Mouse (Mus musculus) E14TG2a.4 (cell line): ENCODE measurements around the gene Ccdc93.

Source experiments
- H3K27me3 ChIP-seq: 2 replicates; pipeline ENCODE4 v1.6.1; 2014; ENCODE audit warnings: low read length, control low read depth; ENCODE audit not compliant: insufficient read depth
- H3K36me3 ChIP-seq: 2 replicates; pipeline ENCODE4 v1.6.1; 2014; ENCODE audit warnings: low read length, control low read depth; ENCODE audit not compliant: insufficient read depth
- H3K4me1 ChIP-seq: replicated peaks from 2 replicates; pipeline ENCODE4 v1.6.1; 2014; ENCODE audit warnings: low read depth, low read length, control low read depth
- H3K4me3 ChIP-seq: replicated peaks from 2 replicates; pipeline ENCODE4 v1.5.1; 2014; ENCODE audit warnings: mild to moderate bottlenecking, low read length
- H3K9me3 ChIP-seq: 2 replicates; pipeline ENCODE4 v1.6.1; 2014; ENCODE audit warnings: low read length, control low read depth
- CTCF ChIP-seq: conservative IDR thresholded peaks from 2 replicates; pipeline ENCODE4 v1.5.1; 2014; ENCODE audit warnings: low read length
- NANOG ChIP-seq: IDR thresholded peaks from 2 replicates; pipeline ENCODE4 v1.6.1; 2014; ENCODE audit warnings: borderline replicate concordance, low read length, mixed read lengths
- POU5F1 ChIP-seq: IDR thresholded peaks from 2 replicates; pipeline ENCODE4 v1.6.1; 2014; ENCODE audit warnings: low read length, borderline replicate concordance

The Ccdc93 gene

DNA sequence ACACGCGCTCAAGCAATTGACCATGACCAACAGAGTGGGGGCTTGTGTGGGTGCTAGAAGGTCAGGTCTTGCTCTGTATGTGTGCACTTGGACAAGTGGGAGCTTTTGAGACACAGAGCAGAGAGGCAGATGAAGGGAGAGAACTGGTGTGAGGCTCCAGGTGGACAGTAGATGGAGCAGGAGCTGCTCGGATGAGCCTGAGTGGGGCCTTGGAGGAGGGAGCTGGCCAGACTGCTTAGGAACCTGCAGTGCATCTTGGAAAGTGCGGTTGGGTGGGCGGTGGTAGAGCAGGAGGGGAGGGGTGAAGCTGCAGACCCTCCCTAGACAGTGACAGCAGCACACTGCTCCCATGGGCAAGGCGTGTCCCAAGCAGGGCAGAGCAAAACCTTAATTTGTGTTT is 29.2 kb downstream of the Ccdc93 start:
- Histone ChIP-seq H3K4me3 (no peak overlapping the region), H3K4me1 (0 out of 2 replicates have a peak, but pooled peaks cover 4% of the 10 kb centered on the region), H3K9me3 (no peaks in the 10 kb centered on the region), H3K27me3 (no peaks in the 10 kb centered on the region), H3K36me3 (peaks cover 32% of the 10 kb centered on the region)
- TF ChIP-seq POU5F1 (no peak), NANOG (no peak), CTCF (no peak)

- Histone ChIP-seq H3K36me3 (peaks cover 33% of the 10 kb centered on the region), H3K27me3 (no peaks in the 10 kb centered on the region), H3K9me3 (no peaks in the 10 kb centered on the region), H3K4me1 (0 out of 2 replicates have a peak, but pooled peaks cover 4% of the 10 kb centered on the region), H3K4me3 (no peak overlapping the region)
- no peak for TF ChIP-seq NANOG
- TF ChIP-seq CTCF: no peak
- no peak for TF ChIP-seq POU5F1
Observed at GRCm38 (mm10) chr1:121461895-121462294, 31.0 kb downstream of the Ccdc93 start.

GRCm38 (mm10) chr1:121462643-121463042 is 31.8 kb downstream of the Ccdc93 start:
- no peak for TF ChIP-seq NANOG
- no peak for TF ChIP-seq POU5F1
- TF ChIP-seq CTCF: no peak
- Histone ChIP-seq H3K27me3 (no peaks in the 10 kb centered on the region), H3K4me1 (0 out of 2 replicates have a peak, but pooled peaks cover 4% of the 10 kb centered on the region), H3K36me3 (peaks cover 29% of the 10 kb centered on the region), H3K4me3 (no peak overlapping the region), H3K9me3 (no peaks in the 10 kb centered on the region)

- Histone ChIP-seq H3K36me3 (peaks cover 29% of the 10 kb centered on the region), H3K4me3 (no peak overlapping the region), H3K9me3 (no peaks in the 10 kb centered on the region), H3K4me1 (0 out of 2 replicates have a peak, but pooled peaks cover 4% of the 10 kb centered on the region), H3K27me3 (no peaks in the 10 kb centered on the region)
- TF ChIP-seq POU5F1: no peak
- no peak for TF ChIP-seq CTCF
Observed at GRCm38 (mm10) chr1:121463806-121464205, 33.0 kb downstream of the Ccdc93 start.

DNA sequence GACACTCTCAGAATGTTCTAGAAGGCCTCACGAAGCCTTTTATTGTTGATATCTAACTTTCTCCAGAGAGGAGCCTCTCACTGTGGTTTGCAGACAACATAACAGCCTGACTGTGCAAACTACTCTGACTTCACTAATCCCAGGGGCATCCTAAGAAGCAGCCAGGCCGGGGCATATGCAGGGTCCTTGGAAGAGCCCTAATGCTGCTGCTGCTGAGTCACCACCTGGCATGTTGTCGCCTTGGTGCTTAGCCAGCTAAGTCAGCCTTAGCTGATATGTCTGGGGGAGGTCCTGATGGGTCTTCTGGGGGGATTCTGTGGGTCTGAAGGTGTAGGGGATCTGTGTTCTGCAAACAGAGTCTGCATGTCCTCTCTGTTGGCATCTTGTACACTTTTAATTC is 35.4 kb downstream of the Ccdc93 start:
- Histone ChIP-seq H3K36me3 (peaks cover 43% of the 10 kb centered on the region), H3K9me3 (no peaks in the 10 kb centered on the region), H3K27me3 (no peaks in the 10 kb centered on the region), H3K4me3 (no peak overlapping the region), H3K4me1 (no peaks in the 10 kb centered on the region)
- no peak for TF ChIP-seq NANOG
- TF ChIP-seq CTCF: no peak
- TF ChIP-seq POU5F1: no peak

DNA sequence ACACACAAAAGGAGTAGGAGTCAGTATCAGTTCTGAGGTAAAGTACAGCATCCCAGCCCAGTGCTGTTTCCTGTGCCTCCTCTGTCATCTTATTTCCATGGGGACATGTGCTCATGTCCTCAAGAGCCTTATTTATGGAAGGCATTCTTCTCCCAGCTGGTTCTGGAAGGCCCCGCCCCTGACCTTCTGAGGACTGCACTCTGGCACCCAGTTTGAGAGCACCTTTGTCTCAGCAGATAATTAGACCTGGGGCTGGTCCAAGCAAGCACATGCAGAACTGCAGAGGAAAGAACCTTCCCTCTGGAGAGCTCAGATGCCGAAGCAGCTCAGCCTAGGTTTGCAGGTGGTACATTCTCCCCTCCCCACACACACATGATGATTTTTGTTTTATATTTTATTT is 37.4 kb downstream of the Ccdc93 start:
- H3K36me3 ChIP-seq: peaks cover 25% of the 10 kb centered on the region
- TF ChIP-seq NANOG (no peak), POU5F1 (no peak), CTCF (no peak)
- H3K4me1 ChIP-seq: no peaks in the 10 kb centered on the region
- no peaks in the 10 kb centered on the region for H3K27me3 ChIP-seq
- no peaks in the 10 kb centered on the region for H3K9me3 ChIP-seq
- H3K4me3 ChIP-seq: no peak overlapping the region

- Histone ChIP-seq H3K4me3 (no peak overlapping the region), H3K36me3 (peaks cover 23% of the 10 kb centered on the region), H3K9me3 (no peaks in the 10 kb centered on the region), H3K4me1 (no peaks in the 10 kb centered on the region), H3K27me3 (no peaks in the 10 kb centered on the region)
- TF ChIP-seq POU5F1: no peak
- TF ChIP-seq CTCF: no peak
- no peak for TF ChIP-seq NANOG
Observed at GRCm38 (mm10) chr1:121471503-121471902, 40.7 kb downstream of the Ccdc93 start.

- Histone ChIP-seq H3K9me3 (peaks cover 5% of the 10 kb centered on the region; the same call in 1 of the 2 replicates), H3K27me3 (no peaks in the 10 kb centered on the region), H3K4me3 (no peak overlapping the region), H3K36me3 (peaks cover 63% of the 10 kb centered on the region), H3K4me1 (no peaks in the 10 kb centered on the region)
- TF ChIP-seq NANOG (no peak), CTCF (no peak), POU5F1 (no peak)
Observed at GRCm38 (mm10) chr1:121477716-121478115, 46.9 kb downstream of the Ccdc93 start.
